Mouse (Mus musculus) E14TG2a.4 (cell line): ENCODE data around the gene Myo5c.

ENCODE experiments used
- CTCF ChIP-seq: conservative IDR thresholded peaks from 2 replicates; pipeline ENCODE4 v1.5.1; 2014; ENCODE audit warnings: low read length
- NANOG ChIP-seq: IDR thresholded peaks from 2 replicates; pipeline ENCODE4 v1.6.1; 2014; ENCODE audit warnings: borderline replicate concordance, low read length, mixed read lengths
- POU5F1 ChIP-seq: IDR thresholded peaks from 2 replicates; pipeline ENCODE4 v1.6.1; 2014; ENCODE audit warnings: low read length, borderline replicate concordance

DNA sequence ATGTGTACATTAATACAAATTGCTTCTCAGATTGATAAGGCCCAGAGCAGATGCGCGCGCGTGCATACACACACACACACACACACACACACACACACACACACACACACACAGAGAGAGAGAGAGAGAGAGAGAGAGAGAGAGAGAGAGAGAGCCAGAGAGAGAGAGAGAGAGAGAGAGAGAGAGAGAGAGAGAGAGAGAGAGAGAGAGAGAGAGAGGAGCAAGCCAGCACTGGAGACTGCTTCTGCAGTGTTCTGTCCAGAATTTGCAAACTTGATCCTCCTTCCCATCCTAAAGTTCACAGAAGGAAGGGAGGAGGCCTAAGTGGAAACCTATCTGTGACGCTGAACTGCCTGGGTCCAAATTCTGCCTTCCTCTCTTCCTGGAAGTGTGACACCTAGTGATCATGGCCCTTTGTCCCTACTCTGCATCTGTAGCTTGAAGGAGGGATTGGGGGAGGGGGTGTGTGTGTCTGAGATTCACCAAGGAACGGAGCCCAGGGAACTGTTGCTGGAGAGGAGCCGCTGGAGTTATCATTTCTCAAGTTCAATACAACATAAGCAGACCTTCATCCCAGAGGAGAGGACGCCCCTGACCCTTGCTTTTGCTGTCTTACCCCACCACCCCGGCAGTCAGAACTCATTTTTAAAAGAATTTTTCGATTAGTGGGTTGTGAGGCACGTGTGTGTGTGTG is 81.5 kb downstream of the Myo5c start:
- TF ChIP-seq CTCF: no peak
- no peak for TF ChIP-seq POU5F1
- no peak for TF ChIP-seq NANOG
